Mouse (Mus musculus): Measurements from ENCODE around the gene Btbd9.

Btbd9 gene

GRCm38 (mm10) chr17:30210936-30211335 is 365.4 kb downstream of the Btbd9 start:
- DNase-seq (ENCODE audit: low spot score in 2 of 2) = no peak

- no peak for DNase-seq (ENCODE audit: low spot score in 2 of 2)
Observed at GRCm38 (mm10) chr17:30210262-30210661, 366.0 kb downstream of the Btbd9 start.

- no peak for DNase-seq (ENCODE audit: low spot score in 2 of 2)
Observed at GRCm38 (mm10) chr17:30205062-30205825, 371.0 kb downstream of the Btbd9 start.

GRCm38 (mm10) chr17:30200283-30200682 is 376.0 kb downstream of the Btbd9 start:
- DNase-seq (ENCODE audit: low spot score in 2 of 2) = no peak

- no peak for DNase-seq (ENCODE audit: low spot score in 2 of 2)
Observed at GRCm38 (mm10) chr17:30199374-30200247, 376.7 kb downstream of the Btbd9 start.

GRCm38 (mm10) chr17:30198422-30198821 is 377.9 kb downstream of the Btbd9 start:
- DNase-seq (ENCODE audit: low spot score in 2 of 2) = no peak

GRCm38 (mm10) chr17:30197280-30198030 is 378.8 kb downstream of the Btbd9 start:
- DNase-seq (ENCODE audit: low spot score in 2 of 2) = no peak

GRCm38 (mm10) chr17:30196401-30197279 is 379.6 kb downstream of the Btbd9 start:
- peak; percentile 64 to 72 for DNase-seq (ENCODE audit: low spot score in 2 of 2)

GRCm38 (mm10) chr17:30195591-30196183 is 380.6 kb downstream of the Btbd9 start:
- DNase-seq (ENCODE audit: low spot score in 2 of 2) = peak in 1 of 2 experiments; percentile 11

GRCm38 (mm10) chr17:30194629-30195445 is 381.5 kb downstream of the Btbd9 start:
- DNase-seq (ENCODE audit: low spot score in 2 of 2) = peak; percentile 5 to 17

GRCm38 (mm10) chr17:30194091-30194490 is 382.2 kb downstream of the Btbd9 start:
- DNase-seq (ENCODE audit: low spot score in 2 of 2) = peak in 1 of 2 experiments; percentile 6

- DNase-seq (ENCODE audit: low spot score in 2 of 2) = peak in 1 of 2 experiments; percentile 3
Observed at GRCm38 (mm10) chr17:30193615-30194014, 382.7 kb downstream of the Btbd9 start.

GRCm38 (mm10) chr17:30192416-30193005 is 383.8 kb downstream of the Btbd9 start:
- DNase-seq (ENCODE audit: low spot score in 2 of 2) = peak; percentile 39 to 41

- peak in 1 of 2 experiments; percentile 3 for DNase-seq (ENCODE audit: low spot score in 2 of 2)
Observed at GRCm38 (mm10) chr17:30191097-30191640, 385.1 kb downstream of the Btbd9 start.

GRCm38 (mm10) chr17:30188031-30188981 is 388.0 kb downstream of the Btbd9 start:
- peak; percentile 61 to 64 for DNase-seq (ENCODE audit: low spot score in 2 of 2)

GRCm38 (mm10) chr17:30187581-30187980 is 388.7 kb downstream of the Btbd9 start:
- no peak for DNase-seq (ENCODE audit: low spot score in 2 of 2)

GRCm38 (mm10) chr17:30187154-30187553 is 389.1 kb downstream of the Btbd9 start:
- DNase-seq (ENCODE audit: low spot score in 2 of 2) = no peak

- no peak for DNase-seq (ENCODE audit: low spot score in 2 of 2)
Observed at GRCm38 (mm10) chr17:30183561-30183960, 392.7 kb downstream of the Btbd9 start.
